Mouse (Mus musculus): ENCODE data around the gene Sos2. TPM values are rescaled to one million over a fixed set of nuclear protein-coding genes. Genes with fewer than 3 reads are reported as not detected.

Gene Sos2
- polyA plus RNA-seq (2012; rRNA removed) (34.4 and 37.1 TPM in 2 replicates), polyA plus RNA-seq (2014; fragmentation: Nextera tagmentation; extraction: Ambion mirVana) (13.3 and 13.5 TPM in 2 replicates)

GRCm38 (mm10) chr12:69681566-69682061 lies at the start of gene Sos2:
Gene Sos2, minus strand, starts transcription at chr12:69681852.
- Histone ChIP-seq H3K9me3 (ENCODE audit: control insufficient read depth, low read length) (no peaks in the 10 kb centered on the region), H3K36me3 (ENCODE audit: control insufficient read depth, insufficient read depth, low read length) (no peaks in the 10 kb centered on the region), H3K27ac (replicated peaks; ENCODE audit: low read depth, low read length) (peak within 1 kb of the TSS; percentile 97), H3K9ac (ENCODE audit: low read depth, low read length, severe bottlenecking) (peak within 1 kb of the TSS; percentile 96), H3K4me2 (replicated peaks; ENCODE audit: low read depth, low read length, severe bottlenecking) (peak within 1 kb of the TSS; percentile 78), H3K4me1 (ENCODE audit: control insufficient read depth, insufficient read depth, low read length) (peaks cover 23% of the 10 kb centered on the region), H3K4me3 (replicated peaks; ENCODE audit: low read length) (peak within 1 kb of the TSS; percentile 96), H3K27me3 (ENCODE audit: control insufficient read depth, insufficient read depth, low read length) (no peaks in the 10 kb centered on the region)
- peak; percentile 3 for DNase-seq (ENCODE audit: low spot score)
- TF ChIP-seq POLR2A (IDR thresholded peaks at IDR 0.05; ENCODE audit: borderline replicate concordance, extremely low read depth, insufficient read depth, insufficient read length): no peak
- WGBS: 0% methylated on average over 1 of the region's 85 CpGs
- ATAC-seq (ENCODE audit: low FRiP score, low read depth): peak; percentile 81

DNA sequence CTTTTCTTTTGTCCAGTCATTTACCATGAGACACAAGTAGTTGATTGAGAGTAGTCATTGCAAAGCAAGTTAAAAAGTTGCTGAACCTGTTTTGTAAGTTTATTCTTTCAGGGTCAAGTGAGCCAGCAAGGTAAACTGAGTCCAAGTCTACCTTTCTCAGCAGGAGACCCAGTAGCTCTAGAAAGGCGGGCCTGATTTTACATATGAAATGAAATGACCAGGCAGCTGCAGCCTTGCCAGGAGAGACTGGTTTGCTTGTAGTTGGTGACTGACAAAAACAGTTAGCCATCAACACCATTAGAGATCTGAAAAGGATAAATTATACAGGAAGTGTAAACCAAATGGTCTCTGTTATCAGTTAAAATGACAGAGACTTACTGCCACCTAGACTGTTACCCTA lies 48.7 kb upstream of the Sos2 start:
- DNase-seq (ENCODE audit: low spot score) (no peak), ATAC-seq (ENCODE audit: low FRiP score, low read depth) (no peak)
- Histone ChIP-seq H3K27me3 (ENCODE audit: control insufficient read depth, insufficient read depth, low read length) (no peaks in the 10 kb centered on the region), H3K4me3 (replicated peaks; ENCODE audit: low read length) (no peak overlapping the region), H3K4me1 (ENCODE audit: control insufficient read depth, insufficient read depth, low read length) (peaks cover 5% of the 10 kb centered on the region; the same call in 1 of the 2 replicates), H3K9me3 (ENCODE audit: control insufficient read depth, low read length) (no peaks in the 10 kb centered on the region), H3K4me2 (replicated peaks; ENCODE audit: low read depth, low read length, severe bottlenecking) (no peak overlapping the region), H3K36me3 (ENCODE audit: control insufficient read depth, insufficient read depth, low read length) (no peaks in the 10 kb centered on the region), H3K27ac (replicated peaks; ENCODE audit: low read depth, low read length) (no peak overlapping the region), H3K9ac (ENCODE audit: low read depth, low read length, severe bottlenecking) (no peak overlapping the region)
- WGBS: 85% methylated on average over 1 of the region's 1 CpGs
- no peak for TF ChIP-seq POLR2A (IDR thresholded peaks at IDR 0.05; ENCODE audit: borderline replicate concordance, extremely low read depth, insufficient read depth, insufficient read length)

DNA sequence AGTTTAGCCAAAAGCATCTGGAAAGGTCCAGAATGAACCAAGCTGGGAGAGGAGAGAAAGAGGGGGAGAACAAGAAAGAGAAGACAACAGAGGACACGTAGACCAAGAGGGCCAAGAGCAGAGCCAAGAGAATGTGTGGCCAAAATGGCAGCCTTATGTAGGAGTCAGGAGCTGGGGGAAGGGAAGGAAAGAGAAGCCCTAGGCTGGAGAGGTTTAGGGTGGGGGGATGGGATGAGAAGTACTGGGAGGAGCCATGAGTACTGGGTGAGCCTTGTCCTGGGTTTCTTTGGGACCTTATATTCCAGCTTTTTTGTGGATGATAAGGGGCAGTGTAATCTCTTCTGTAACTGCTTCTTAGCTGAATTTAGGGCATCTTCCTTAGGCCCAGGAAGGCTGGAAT lies 47.6 kb upstream of the Sos2 start:
- peaks cover 6% of the 10 kb centered on the region; the same call in 1 of the 2 replicates for H3K4me1 ChIP-seq (ENCODE audit: control insufficient read depth, insufficient read depth, low read length)
- DNase-seq (ENCODE audit: low spot score) (no peak), ATAC-seq (ENCODE audit: low FRiP score, low read depth) (no peak)
- H3K27me3 ChIP-seq (ENCODE audit: control insufficient read depth, insufficient read depth, low read length): no peaks in the 10 kb centered on the region
- no peaks in the 10 kb centered on the region for H3K36me3 ChIP-seq (ENCODE audit: control insufficient read depth, insufficient read depth, low read length)
- 89% methylated on average over 1 of the region's 1 CpGs for WGBS
- H3K9me3 ChIP-seq (ENCODE audit: control insufficient read depth, low read length): no peaks in the 10 kb centered on the region
- H3K4me3 ChIP-seq (replicated peaks; ENCODE audit: low read length): no peak overlapping the region
- H3K4me2 ChIP-seq (replicated peaks; ENCODE audit: low read depth, low read length, severe bottlenecking): no peak overlapping the region
- H3K27ac ChIP-seq (replicated peaks; ENCODE audit: low read depth, low read length): no peak overlapping the region
- H3K9ac ChIP-seq (ENCODE audit: low read depth, low read length, severe bottlenecking): no peak overlapping the region
- no peak for TF ChIP-seq POLR2A (IDR thresholded peaks at IDR 0.05; ENCODE audit: borderline replicate concordance, extremely low read depth, insufficient read depth, insufficient read length)

DNA sequence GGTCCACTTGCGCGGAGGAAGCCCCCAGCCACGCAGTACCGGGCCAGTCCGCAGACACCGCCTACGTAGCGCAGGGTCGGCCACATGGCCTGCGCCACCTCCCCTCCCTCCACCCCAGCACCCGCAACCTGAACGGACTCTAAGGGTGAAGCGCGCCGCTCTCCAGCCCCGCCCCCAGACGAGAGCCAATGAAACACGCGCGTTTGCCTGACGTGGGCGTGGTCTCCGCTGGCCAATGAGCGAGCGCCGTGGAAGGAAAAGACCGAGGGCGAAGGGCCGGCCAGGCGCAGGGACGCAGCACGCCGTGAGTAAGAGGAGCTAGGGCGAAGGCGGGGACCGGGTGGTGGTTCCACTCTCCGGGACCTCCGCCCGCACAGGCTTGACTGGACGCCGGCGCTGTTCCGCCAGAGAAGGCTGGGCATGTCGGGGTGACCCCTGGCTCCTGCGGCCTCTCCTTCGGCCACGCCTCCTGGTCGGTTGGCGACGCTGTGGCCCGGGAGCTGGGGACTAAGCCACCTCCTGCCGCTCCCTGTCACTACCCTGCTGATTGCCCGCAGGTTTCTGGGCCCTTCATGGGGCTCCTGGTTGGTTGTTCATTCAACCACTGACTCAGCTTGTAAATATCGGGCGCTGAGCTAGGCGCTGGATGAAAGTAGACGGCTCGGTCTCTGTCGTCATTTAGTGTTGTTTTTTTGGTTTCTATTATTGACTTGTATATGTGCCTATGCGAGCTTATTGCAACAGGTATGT lies 43.2 kb upstream of the Sos2 start, which contains the start of the genes L2hgdh and Atp5s:
Gene L2hgdh, minus strand, starts transcription at position 163 of the 750 bp plus-strand sequence.
Gene Atp5s, plus strand, starts transcription at position 240 of the 750 bp plus-strand sequence.
- Histone ChIP-seq H3K4me1 (ENCODE audit: control insufficient read depth, insufficient read depth, low read length) (peaks cover 15% of the 10 kb centered on the region), H3K9me3 (ENCODE audit: control insufficient read depth, low read length) (peaks cover 2% of the 10 kb centered on the region; the same call in 1 of the 2 replicates), H3K36me3 (ENCODE audit: control insufficient read depth, insufficient read depth, low read length) (peaks cover 11% of the 10 kb centered on the region), H3K27ac (replicated peaks; ENCODE audit: low read depth, low read length) (peak within 1 kb of the TSS; percentile 80), H3K27me3 (ENCODE audit: control insufficient read depth, insufficient read depth, low read length) (no peaks in the 10 kb centered on the region), H3K4me3 (replicated peaks; ENCODE audit: low read length) (peak within 1 kb of the TSS; percentile 78), H3K9ac (ENCODE audit: low read depth, low read length, severe bottlenecking) (peak within 1 kb of the TSS; percentile 68), H3K4me2 (replicated peaks; ENCODE audit: low read depth, low read length, severe bottlenecking) (peak within 1 kb of the TSS; percentile 68)
- DNase-seq (ENCODE audit: low spot score) (peak; percentile 93), ATAC-seq (ENCODE audit: low FRiP score, low read depth) (peak; percentile 97)
- no peak; the same call in none of the 2 replicates for TF ChIP-seq POLR2A (IDR thresholded peaks at IDR 0.05; ENCODE audit: borderline replicate concordance, extremely low read depth, insufficient read depth, insufficient read length)
- WGBS: under 1% methylated on average over 48 of the region's 60 CpGs

DNA sequence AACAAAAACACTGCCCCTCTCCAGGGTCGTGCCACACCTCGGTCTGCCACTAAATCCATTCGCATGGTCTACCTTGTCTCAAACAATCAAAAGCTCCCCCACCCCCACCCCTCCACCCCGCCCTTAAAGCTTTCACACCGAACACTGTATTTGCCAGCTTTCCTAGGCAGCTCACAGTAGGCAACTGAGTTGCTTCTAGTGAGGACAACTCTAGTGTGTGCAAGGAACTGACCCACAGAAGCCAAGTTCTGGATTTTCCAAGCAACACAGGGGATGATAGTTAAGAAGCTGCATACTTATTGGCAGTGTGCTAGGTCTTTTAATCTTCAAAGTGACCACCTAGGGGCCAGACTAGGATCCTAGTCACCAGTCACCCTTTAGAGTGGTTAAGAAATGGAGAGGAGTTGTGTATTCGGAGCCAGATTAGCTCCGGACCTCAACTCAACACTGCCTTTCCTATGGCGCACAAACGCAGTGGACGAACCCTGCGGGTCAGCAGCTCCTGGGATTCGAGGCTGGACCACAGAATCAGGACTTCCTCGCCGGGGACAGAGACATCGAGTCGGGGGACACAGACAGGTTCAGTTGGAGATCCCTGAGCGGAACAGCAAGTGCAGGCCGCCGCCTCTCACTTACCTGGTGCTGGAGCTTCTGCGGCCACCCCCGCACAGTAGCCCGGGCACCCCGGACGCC lies 42.5 kb upstream of the Sos2 start:
- Histone ChIP-seq H3K36me3 (ENCODE audit: control insufficient read depth, insufficient read depth, low read length) (peaks cover 16% of the 10 kb centered on the region), H3K27me3 (ENCODE audit: control insufficient read depth, insufficient read depth, low read length) (no peaks in the 10 kb centered on the region), H3K4me2 (replicated peaks; ENCODE audit: low read depth, low read length, severe bottlenecking) (peak overlapping the region; percentile 68), H3K9me3 (ENCODE audit: control insufficient read depth, low read length) (peaks cover 9% of the 10 kb centered on the region), H3K9ac (ENCODE audit: low read depth, low read length, severe bottlenecking) (peak overlapping the region; percentile 68), H3K4me1 (ENCODE audit: control insufficient read depth, insufficient read depth, low read length) (peaks cover 15% of the 10 kb centered on the region), H3K4me3 (replicated peaks; ENCODE audit: low read length) (peak overlapping the region; percentile 78), H3K27ac (replicated peaks; ENCODE audit: low read depth, low read length) (no peak overlapping the region)
- DNase-seq (ENCODE audit: low spot score) (no peak), ATAC-seq (ENCODE audit: low FRiP score, low read depth) (peak; percentile 24)
- no peak for TF ChIP-seq POLR2A (IDR thresholded peaks at IDR 0.05; ENCODE audit: borderline replicate concordance, extremely low read depth, insufficient read depth, insufficient read length)
- 3% methylated on average over 22 of the region's 24 CpGs for WGBS

Measured in limb, embryonic 14.5 days (tissue).